Comparison of ENCODE assay signal across 26 mouse cellular contexts in genomic region chr10:13140434-13140833, GRCm38 (mm10). TPM values are rescaled to one million over a fixed set of nuclear protein-coding genes. Genes with fewer than 3 reads are reported as not detected.
DNase-seq lines count a peak whose midpoint lies in the region; ATAC-seq lines count a peak whose summit lies in the region.
"Had no signal": no experiment of that assay in that cellular context is flagged by ENCODE, and none has a peak within 500 bp of the region (broad histone marks: within the 10 kb centered on the region; RNA-seq: fewer than 3 reads in every experiment).

No protein-coding gene starts in this region.

- H3K27me3 ChIP-seq in embryonic facial prominence, embryonic 13.5 days = no peaks in the 10 kb centered on the region
- H3K27me3 ChIP-seq in embryonic facial prominence, embryonic 10.5 days (replicated peaks; ENCODE audit: low read depth, poor library complexity, severe bottlenecking) = no peaks in the 10 kb centered on the region
- H3K27me3 ChIP-seq in intestine, embryonic 14.5 days (replicated peaks; ENCODE audit: control insufficient read depth, insufficient read depth, low read length) = no peaks in the 10 kb centered on the region
- no peaks in the 10 kb centered on the region for H3K27me3 ChIP-seq in intestine, embryonic 16.5 days (replicated peaks; ENCODE audit: control insufficient read depth, insufficient read depth, low read length)
- H3K27me3 ChIP-seq in stomach, embryonic 14.5 days (ENCODE audit: control insufficient read depth, insufficient read depth, low read length) = no peaks in the 10 kb centered on the region
- H3K27me3 ChIP-seq: heart, embryonic 13.5 days; hindbrain, embryonic 13.5 days had no signal

- DNase-seq in embryonic facial prominence, embryonic 10.5 days (ENCODE audit: low spot score) = no peak
- peak; percentile 51 for DNase-seq in intestine, embryonic 14.5 days (ENCODE audit: low spot score)
- DNase-seq in frontal cortex, adult 2 months (ENCODE audit: extremely low spot score in 1 of 2, low spot score in 1 of 2) = no peak
- DNase-seq in left cerebral cortex, postnatal 4 days = no peak
- DNase-seq: adrenal gland, adult 8-10 months; adrenal gland, postnatal 36 days; B cell, adult 2 months; cerebellum, adult 2 months; cerebellum, postnatal 10 days; gastrocnemius, postnatal 14 days; kidney, adult 11 months had no signal

- peak overlapping the region; percentile 55; the same call in 1 of the 2 replicates for H3K27ac ChIP-seq in embryonic facial prominence, embryonic 13.5 days
- H3K27ac ChIP-seq in embryonic facial prominence, embryonic 10.5 days (replicated peaks) = no peak overlapping the region
- no peak overlapping the region for H3K27ac ChIP-seq in intestine, embryonic 14.5 days (ENCODE audit: low read depth)
- no peak overlapping the region for H3K27ac ChIP-seq in intestine, embryonic 16.5 days (ENCODE audit: low read length)
- peak overlapping the region; percentile 49; the same call in 1 of the 2 replicates for H3K27ac ChIP-seq in stomach, embryonic 14.5 days (ENCODE audit: low read length)
- H3K27ac ChIP-seq: heart, embryonic 13.5 days; hindbrain, embryonic 13.5 days; hindbrain, postnatal 0 days had no signal

- no peak for ATAC-seq in embryonic facial prominence, embryonic 13.5 days (ENCODE audit: insufficient number of reproducible peaks, insufficient read depth, low FRiP score, low TSS enrichment, low read depth)
- no peak for ATAC-seq in intestine, embryonic 14.5 days (replicated peaks; ENCODE audit: low FRiP score, low TSS enrichment, low read depth)
- ATAC-seq in intestine, embryonic 16.5 days = no peak
- ATAC-seq in stomach, embryonic 14.5 days (ENCODE audit: insufficient number of reproducible peaks, insufficient read depth, low FRiP score, low read depth) = no peak
- ATAC-seq: CD4-positive, CD25-positive, alpha-beta regulatory T cell, adult 4 months; forebrain, embryonic 14.5 days; hindbrain, postnatal 0 days had no signal

- no peaks in the 10 kb centered on the region for H3K9me3 ChIP-seq in embryonic facial prominence, embryonic 13.5 days
- H3K9me3 ChIP-seq in embryonic facial prominence, embryonic 10.5 days = no peaks in the 10 kb centered on the region
- 0 out of 2 replicates have a peak, but pooled peaks cover 3% of the 10 kb centered on the region for H3K9me3 ChIP-seq in intestine, embryonic 14.5 days (ENCODE audit: control insufficient read depth, low read length)
- H3K9me3 ChIP-seq in intestine, embryonic 16.5 days (ENCODE audit: control insufficient read depth, low read length) = no peaks in the 10 kb centered on the region
- H3K9me3 ChIP-seq in stomach, embryonic 14.5 days (ENCODE audit: control insufficient read depth, low read depth, low read length) = no peaks in the 10 kb centered on the region
- H3K9me3 ChIP-seq: G1E; heart, embryonic 13.5 days; hindbrain, embryonic 13.5 days had no signal

- no peak overlapping the region for H3K4me3 ChIP-seq in embryonic facial prominence, embryonic 13.5 days
- H3K4me3 ChIP-seq in embryonic facial prominence, embryonic 10.5 days = no peak overlapping the region
- H3K4me3 ChIP-seq in intestine, embryonic 14.5 days (ENCODE audit: low read depth, low read length) = no peak overlapping the region
- no peak overlapping the region for H3K4me3 ChIP-seq in intestine, embryonic 16.5 days (ENCODE audit: low read length)
- no peak overlapping the region for H3K4me3 ChIP-seq in stomach, embryonic 14.5 days (ENCODE audit: low read depth, low read length)
- H3K4me3 ChIP-seq: heart, embryonic 13.5 days; hindbrain, embryonic 13.5 days had no signal

- H3K4me2 ChIP-seq in embryonic facial prominence, embryonic 13.5 days = no peak overlapping the region
- no peak overlapping the region for H3K4me2 ChIP-seq in intestine, embryonic 14.5 days (ENCODE audit: low read length)
- no peak overlapping the region for H3K4me2 ChIP-seq in intestine, embryonic 16.5 days (ENCODE audit: low read depth, low read length)
- H3K4me2 ChIP-seq in stomach, embryonic 14.5 days (replicated peaks; ENCODE audit: low read depth, low read length) = no peak overlapping the region
- H3K4me2 ChIP-seq: heart, embryonic 13.5 days; hindbrain, embryonic 13.5 days had no signal

- WGBS in embryonic facial prominence, embryonic 13.5 days = 59% methylated on average over 2 of the region's 2 CpGs
- 77% methylated on average over 2 of the region's 2 CpGs for WGBS in embryonic facial prominence, embryonic 10.5 days
- 44% methylated on average over 2 of the region's 2 CpGs for WGBS in intestine, embryonic 14.5 days
- WGBS in intestine, embryonic 16.5 days = 39% methylated on average over 2 of the region's 2 CpGs
- 41% methylated on average over 2 of the region's 2 CpGs for WGBS in stomach, embryonic 14.5 days

- intact Hi-C loops in left cerebral cortex, postnatal 4 days (cut with DNase I) = no loop called here

- no peak overlapping the region for H3K9ac ChIP-seq in embryonic facial prominence, embryonic 13.5 days
- no peak overlapping the region for H3K9ac ChIP-seq in intestine, embryonic 14.5 days (ENCODE audit: low read length)
- H3K9ac ChIP-seq in intestine, embryonic 16.5 days (ENCODE audit: low read depth, low read length) = no peak overlapping the region
- no peak overlapping the region for H3K9ac ChIP-seq in stomach, embryonic 14.5 days (replicated peaks; ENCODE audit: low read depth, low read length)
- H3K9ac ChIP-seq: heart, embryonic 13.5 days; hindbrain, embryonic 13.5 days had no signal

- H3K36me3 ChIP-seq in embryonic facial prominence, embryonic 13.5 days = no peaks in the 10 kb centered on the region
- H3K36me3 ChIP-seq in embryonic facial prominence, embryonic 10.5 days (replicated peaks) = no peaks in the 10 kb centered on the region
- H3K36me3 ChIP-seq in intestine, embryonic 14.5 days (ENCODE audit: control insufficient read depth, insufficient read depth, low read length) = no peaks in the 10 kb centered on the region
- H3K36me3 ChIP-seq in intestine, embryonic 16.5 days (ENCODE audit: control insufficient read depth, insufficient read depth, low read length) = no peaks in the 10 kb centered on the region
- no peaks in the 10 kb centered on the region for H3K36me3 ChIP-seq in stomach, embryonic 14.5 days (ENCODE audit: control insufficient read depth, insufficient read depth, low read length)
- H3K36me3 ChIP-seq: G1E; heart, embryonic 13.5 days; hindbrain, embryonic 13.5 days had no signal

- peaks cover 10% of the 10 kb centered on the region for H3K4me1 ChIP-seq in embryonic facial prominence, embryonic 13.5 days
- H3K4me1 ChIP-seq in embryonic facial prominence, embryonic 10.5 days = no peaks in the 10 kb centered on the region
- H3K4me1 ChIP-seq in intestine, embryonic 14.5 days (replicated peaks; ENCODE audit: control insufficient read depth, insufficient read depth, low read length) = peaks cover 8% of the 10 kb centered on the region
- peaks cover 4% of the 10 kb centered on the region for H3K4me1 ChIP-seq in intestine, embryonic 16.5 days (ENCODE audit: control insufficient read depth, insufficient read depth, low read length)
- H3K4me1 ChIP-seq in stomach, embryonic 14.5 days (ENCODE audit: control insufficient read depth, insufficient read depth, low read length) = 0 out of 2 replicates have a peak, but pooled peaks cover 6% of the 10 kb centered on the region
- H3K4me1 ChIP-seq: hindbrain, embryonic 13.5 days had no signal

RNA-seq across cellular contexts. Expression of gene Zc2hc1b, which starts 37.4 kb away (rescaled TPM):
- polyA plus RNA-seq in embryonic facial prominence, embryonic 13.5 days (2015; fragmentation: Nextera tagmentation; extraction: Ambion mirVana) = not detected in 2 replicates
- polyA plus RNA-seq in embryonic facial prominence, embryonic 10.5 days (2016; fragmentation: Nextera tagmentation; extraction: Ambion mirVana) = not detected in 2 replicates
- polyA plus RNA-seq in intestine, embryonic 14.5 days (2014; fragmentation: Nextera tagmentation; extraction: Ambion mirVana) = not detected in 2 replicates
- polyA plus RNA-seq in intestine, embryonic 16.5 days (2015; fragmentation: Nextera tagmentation; extraction: Ambion mirVana) = not detected in 2 replicates
- not detected in 2 replicates for polyA plus RNA-seq in stomach, embryonic 14.5 days (2014; fragmentation: Nextera tagmentation; extraction: Ambion mirVana)
- not detected in 2 replicates for polyA plus RNA-seq in frontal cortex, adult 2 months (2012; rRNA removed)
- not detected for total RNA-seq in left cerebral cortex, postnatal 4 days (2021)
- total RNA-seq: adrenal gland, adult 8-10 months; adrenal gland, postnatal 36 days; G1E; gastrocnemius, adult 18-20 months; gastrocnemius, postnatal 14 days; heart, adult 8-10 months; hematopoietic stem cell, adult 5-6 weeks; hindbrain, postnatal 0 days had no signal
- polyA plus RNA-seq: CD4-positive, CD25-positive, alpha-beta regulatory T cell, adult 4 months; cerebellum, adult 2 months; embryonic facial prominence, embryonic 11.5 days; forebrain, embryonic 14.5 days; G1E; gonadal fat pad, adult 2 months; heart, embryonic 13.5 days; heart, postnatal 0 days; hindbrain, embryonic 13.5 days; hindbrain, postnatal 0 days had no signal

RNA-seq across cellular contexts. Expression of gene Ltv1, which starts 52.5 kb away (rescaled TPM):
- 68.9 and 69.1 TPM in 2 replicates for polyA plus RNA-seq in embryonic facial prominence, embryonic 13.5 days (2015; fragmentation: Nextera tagmentation; extraction: Ambion mirVana)
- 70.9 and 72.0 TPM in 2 replicates for polyA plus RNA-seq in embryonic facial prominence, embryonic 10.5 days (2016; fragmentation: Nextera tagmentation; extraction: Ambion mirVana)
- 80.1 and 87.2 TPM in 2 replicates for polyA plus RNA-seq in intestine, embryonic 14.5 days (2014; fragmentation: Nextera tagmentation; extraction: Ambion mirVana)
- polyA plus RNA-seq in intestine, embryonic 16.5 days (2015; fragmentation: Nextera tagmentation; extraction: Ambion mirVana) = 69.2 and 74.4 TPM in 2 replicates
- polyA plus RNA-seq in stomach, embryonic 14.5 days (2014; fragmentation: Nextera tagmentation; extraction: Ambion mirVana) = 75.6 and 80.2 TPM in 2 replicates
- 21.5 and 23.1 TPM in 2 replicates for polyA plus RNA-seq in frontal cortex, adult 2 months (2012; rRNA removed)
- total RNA-seq in left cerebral cortex, postnatal 4 days (2021) = 10 to 100 TPM; 25.1 to 27.1 TPM

Comparison
In these comparisons a context has a peak if more than half of its experiments do, and no peak if none do; other contexts are left out.
1. H3K27ac ChIP-seq: peak in embryonic facial prominence, embryonic 13.5 days (single experiment) and stomach, embryonic 14.5 days (single experiment); none in embryonic facial prominence, embryonic 10.5 days (single experiment), intestine, embryonic 14.5 days (single experiment) and intestine, embryonic 16.5 days (single experiment).